ENCODE assay signal across 10 mouse cellular contexts in genomic region chr15:93592596-93592995, GRCm38 (mm10). TPM values are rescaled to one million over a fixed set of nuclear protein-coding genes. Genes with fewer than 3 reads are reported as not detected.
DNase-seq lines count a peak whose midpoint lies in the region; ATAC-seq and TF ChIP-seq lines count a peak whose summit lies in the region.
"Had no signal": no experiment of that assay in that cellular context is flagged by ENCODE, and none has a peak within 500 bp of the region (broad histone marks: within the 10 kb centered on the region; RNA-seq: fewer than 3 reads in every experiment).

No protein-coding gene starts in this region.

- H3K79me2 ChIP-seq in heart, adult 2 months (replicated peaks; ENCODE audit: control insufficient read depth, insufficient read depth, low read length): no peaks in the 10 kb centered on the region

- H3K36me3 ChIP-seq in heart, postnatal 0 days (replicated peaks; ENCODE audit: control insufficient read depth, insufficient read depth, low read length): no peaks in the 10 kb centered on the region
- H3K36me3 ChIP-seq in heart, adult 2 months (ENCODE audit: control insufficient read depth, insufficient read depth, low read length): peaks cover 2% of the 10 kb centered on the region; the same call in 1 of the 2 replicates
- H3K36me3 ChIP-seq in midbrain, postnatal 0 days (ENCODE audit: insufficient read depth, low read length): no peaks in the 10 kb centered on the region
- H3K36me3 ChIP-seq in midbrain, embryonic 13.5 days: no peaks in the 10 kb centered on the region
- no peaks in the 10 kb centered on the region for H3K36me3 ChIP-seq in limb, embryonic 13.5 days

- no peak for ATAC-seq in heart, postnatal 0 days (ENCODE audit: insufficient read depth, low read depth)
- ATAC-seq in midbrain, postnatal 0 days (ENCODE audit: low FRiP score): no peak
- no peak for ATAC-seq in midbrain, embryonic 13.5 days
- no peak for ATAC-seq in limb, embryonic 13.5 days (ENCODE audit: low FRiP score, low read depth)
- no peak for ATAC-seq in erythroid progenitor cell, adult 5-6 weeks (replicated peaks; ENCODE audit: low FRiP score, poor library complexity, severe bottlenecking)
- no peak for ATAC-seq in erythroblast, adult 5-6 weeks (replicated peaks; ENCODE audit: low FRiP score, poor library complexity, severe bottlenecking)

- peaks cover 28% of the 10 kb centered on the region for H3K4me1 ChIP-seq in heart, postnatal 0 days (ENCODE audit: control insufficient read depth, insufficient read depth)
- peaks cover 8% of the 10 kb centered on the region for H3K4me1 ChIP-seq in heart, adult 2 months (ENCODE audit: control insufficient read depth, insufficient read depth, low read length)
- peaks cover 9% of the 10 kb centered on the region; the same call in 1 of the 2 replicates for H3K4me1 ChIP-seq in midbrain, postnatal 0 days (ENCODE audit: insufficient read depth, low read length)
- peaks cover 31% of the 10 kb centered on the region for H3K4me1 ChIP-seq in midbrain, embryonic 13.5 days (replicated peaks)
- peaks cover 74% of the 10 kb centered on the region for H3K4me1 ChIP-seq in limb, embryonic 13.5 days

- WGBS in heart, postnatal 0 days: 32% methylated on average over 3 of the region's 3 CpGs
- WGBS in heart, adult 2 months: 52% methylated on average over 3 of the region's 3 CpGs
- 84% methylated on average over 3 of the region's 3 CpGs for WGBS in midbrain, postnatal 0 days
- 77% methylated on average over 3 of the region's 3 CpGs for WGBS in midbrain, embryonic 13.5 days
- WGBS in limb, embryonic 13.5 days: 56% methylated on average over 3 of the region's 3 CpGs

- TF ChIP-seq POLR2A in heart, adult 2 months (IDR thresholded peaks at IDR 0.05; ENCODE audit: insufficient read depth, low read depth, low read length): no peak

- H3K27me3 ChIP-seq in heart, postnatal 0 days (ENCODE audit: control insufficient read depth, insufficient read depth, low read length): no peaks in the 10 kb centered on the region
- H3K27me3 ChIP-seq in heart, adult 2 months (ENCODE audit: control insufficient read depth, insufficient read depth, low read length): no peaks in the 10 kb centered on the region
- no peaks in the 10 kb centered on the region for H3K27me3 ChIP-seq in midbrain, postnatal 0 days (ENCODE audit: insufficient read depth, low read length)
- H3K27me3 ChIP-seq in midbrain, embryonic 13.5 days: peaks cover 33% of the 10 kb centered on the region
- no peaks in the 10 kb centered on the region for H3K27me3 ChIP-seq in limb, embryonic 13.5 days
- H3K27me3 ChIP-seq: megakaryocyte, embryonic 14.5 days had no signal

- intact Hi-C loops in heart, adult 2 months (cut with DNase I): loop anchor here (5.0 to 10.0 kb wide), 2 partner anchors 385 to 952 kb away; partner anchors contain the start of genes Irak4 and Pus7l

- no peak for TF ChIP-seq EP300 in heart, postnatal 0 days (IDR thresholded peaks at IDR 0.05; ENCODE audit: low read depth)
- TF ChIP-seq EP300 in heart, adult 2 months (IDR thresholded peaks at IDR 0.05; ENCODE audit: insufficient read depth, low read depth, low read length): no peak

- no peak overlapping the region for H3K4me3 ChIP-seq in heart, postnatal 0 days (ENCODE audit: low read depth, low read length)
- no peak overlapping the region for H3K4me3 ChIP-seq in heart, adult 2 months
- H3K4me3 ChIP-seq in midbrain, postnatal 0 days (ENCODE audit: low read depth, low read length): no peak overlapping the region
- no peak overlapping the region for H3K4me3 ChIP-seq in midbrain, embryonic 13.5 days (replicated peaks)
- H3K4me3 ChIP-seq in limb, embryonic 13.5 days: peak overlapping the region; percentile 93
- H3K4me3 ChIP-seq: megakaryocyte, embryonic 14.5 days had no signal

- no peak for TF ChIP-seq CTCF in heart, postnatal 0 days (IDR thresholded peaks at IDR 0.05; ENCODE audit: low read depth)
- no peak for TF ChIP-seq CTCF in heart, adult 2 months (IDR thresholded peaks at IDR 0.05)
- no peak for TF ChIP-seq CTCF in midbrain, postnatal 0 days (IDR thresholded peaks at IDR 0.05)

- peak overlapping the region; percentile 60; the same call in 1 of the 2 replicates for H3K4me2 ChIP-seq in heart, postnatal 0 days (ENCODE audit: low read depth, low read length)
- H3K4me2 ChIP-seq in midbrain, postnatal 0 days (ENCODE audit: low read depth, low read length, poor library complexity, severe bottlenecking): 0 out of 2 replicates have a peak overlapping the region, but pooled peaks have one; percentile 9
- H3K4me2 ChIP-seq in midbrain, embryonic 13.5 days (replicated peaks): no peak overlapping the region
- H3K4me2 ChIP-seq in limb, embryonic 13.5 days (replicated peaks): peak overlapping the region; percentile 77

- H3K9me3 ChIP-seq in heart, postnatal 0 days (replicated peaks; ENCODE audit: control insufficient read depth, low read length): no peaks in the 10 kb centered on the region
- no peaks in the 10 kb centered on the region for H3K9me3 ChIP-seq in midbrain, postnatal 0 days (ENCODE audit: low read length)
- no peaks in the 10 kb centered on the region for H3K9me3 ChIP-seq in midbrain, embryonic 13.5 days
- no peaks in the 10 kb centered on the region for H3K9me3 ChIP-seq in limb, embryonic 13.5 days
- H3K9me3 ChIP-seq: megakaryocyte, embryonic 14.5 days had no signal

- no peak for DNase-seq in heart, postnatal 0 days (ENCODE audit: low spot score)
- DNase-seq in heart, adult 2 months: no peak
- DNase-seq in midbrain, postnatal 0 days (ENCODE audit: low spot score): no peak
- DNase-seq: cerebellum, adult 9-10 months; gastrocnemius, postnatal 10 days had no signal

- peak overlapping the region; percentile 46; the same call in 1 of the 2 replicates for H3K27ac ChIP-seq in heart, postnatal 0 days (ENCODE audit: low read depth)
- no peak overlapping the region for H3K27ac ChIP-seq in heart, adult 2 months
- no peak overlapping the region for H3K27ac ChIP-seq in midbrain, postnatal 0 days (ENCODE audit: low read depth, low read length)
- H3K27ac ChIP-seq in midbrain, embryonic 13.5 days: no peak overlapping the region
- H3K27ac ChIP-seq in limb, embryonic 13.5 days: peak overlapping the region; percentile 88

- H3K9ac ChIP-seq in heart, postnatal 0 days (replicated peaks; ENCODE audit: low read depth, low read length): no peak overlapping the region
- H3K9ac ChIP-seq in heart, adult 2 months (ENCODE audit: low read depth, low read length): no peak overlapping the region
- no peak overlapping the region for H3K9ac ChIP-seq in midbrain, postnatal 0 days (replicated peaks; ENCODE audit: low read length, poor library complexity, severe bottlenecking)
- H3K9ac ChIP-seq in midbrain, embryonic 13.5 days (replicated peaks): no peak overlapping the region
- peak overlapping the region; percentile 99 for H3K9ac ChIP-seq in limb, embryonic 13.5 days

RNA-seq across cellular contexts. Expression of gene Prickle1, which starts 3.1 kb away (rescaled TPM):
- 24.2 and 30.0 TPM in 2 replicates for total RNA-seq in heart, postnatal 0 days (2014; rRNA removed; ENCODE audit: low replicate concordance)
- polyA plus RNA-seq in heart, postnatal 0 days (2015; fragmentation: Nextera tagmentation; extraction: Ambion mirVana): 21.0 and 23.3 TPM in 2 replicates
- 10 to 100 TPM; 11.2 to 18.6 TPM for total RNA-seq in heart, adult 2 months (2021)
- 8.6 and 11.5 TPM in 2 replicates for polyA plus RNA-seq in heart, adult 2 months (2012; rRNA removed)
- total RNA-seq in midbrain, postnatal 0 days (2014; rRNA removed): 14.6 and 16.3 TPM in 2 replicates
- polyA plus RNA-seq in midbrain, postnatal 0 days (2015; fragmentation: Nextera tagmentation; extraction: Ambion mirVana): 13.7 and 14.5 TPM in 2 replicates
- 6.4 and 8.0 TPM in 2 replicates for polyA plus RNA-seq in midbrain, embryonic 13.5 days (2015; fragmentation: Nextera tagmentation; extraction: Ambion mirVana)
- 56.8 and 57.2 TPM in 2 replicates for polyA plus RNA-seq in limb, embryonic 13.5 days (2015; fragmentation: Nextera tagmentation; extraction: Ambion mirVana)
- total RNA-seq in erythroid progenitor cell, adult 5-6 weeks (2015; ENCODE audit: low replicate concordance): 0.42 TPM in 1 of 2 replicates, not detected in the other
- not detected in 2 replicates for total RNA-seq in erythroid progenitor cell, adult 5-6 weeks (2017; ENCODE audit: low replicate concordance)
- not detected in 2 replicates for total RNA-seq in erythroblast, adult 5-6 weeks (2015; ENCODE audit: low replicate concordance)
- not detected in 2 replicates for total RNA-seq in erythroblast, adult 5-6 weeks (2017; ENCODE audit: low replicate concordance)

Comparison
In these comparisons a context has a peak if more than half of its experiments do, and no peak if none do; other contexts are left out.
1. H3K27ac ChIP-seq: peak in heart, postnatal 0 days (single experiment) and limb, embryonic 13.5 days (single experiment); none in heart, adult 2 months (single experiment), midbrain, postnatal 0 days (single experiment) and midbrain, embryonic 13.5 days (single experiment).
2. RNA of gene Prickle1, which starts 3.1 kb away (total RNA-seq): 24.2 to 30.0 TPM in heart, postnatal 0 days, 11.2 to 18.6 TPM in heart, adult 2 months and 14.6 to 16.3 TPM in midbrain, postnatal 0 days; 0.42 TPM in erythroid progenitor cell, adult 5-6 weeks and not detected in erythroblast, adult 5-6 weeks; every median in the first group is over 4 times any median in the second.